Mouse (Mus musculus): ENCODE results near the gene Olfr735. TPM values are rescaled to one million over a fixed set of nuclear protein-coding genes. Genes with fewer than 3 reads are reported as not detected.

Gene Olfr735
- polyA plus RNA-seq (2012; rRNA removed): not detected in 2 replicates

- 81% methylated on average over 2 of the region's 2 CpGs for WGBS
- DNase-seq (ENCODE audit: low read depth, low spot score): no peak
Observed at GRCm38 (mm10) chr14:50348796-50349195, at the start of gene Olfr735. TSS of gene Olfr735 (minus strand) at chr14:50348872.

GRCm38 (mm10) chr14:50380863-50381262, 32.2 kb upstream of the Olfr735 start, which contains the start of gene Olfr736:
TSS of gene Olfr736 (plus strand) at chr14:50381163.
- 60% methylated on average over 2 of the region's 2 CpGs for WGBS
- no peak for DNase-seq (ENCODE audit: low read depth, low spot score)

GRCm38 (mm10) chr14:50363561-50363960, 14.9 kb upstream of the Olfr735 start:
- DNase-seq (ENCODE audit: low read depth, low spot score): no peak
- WGBS: 80% methylated on average over 2 of the region's 2 CpGs

GRCm38 (mm10) chr14:50360480-50360879, 11.8 kb upstream of the Olfr735 start:
- WGBS: 71% methylated on average over 3 of the region's 3 CpGs
- DNase-seq (ENCODE audit: low read depth, low spot score): no peak

GRCm38 (mm10) chr14:50357593-50357992, 8.9 kb upstream of the Olfr735 start, which contains the start of gene Tlr11:
TSS of gene Tlr11 (plus strand) at chr14:50357914.
- WGBS: 66% methylated on average over 2 of the region's 2 CpGs
- DNase-seq (ENCODE audit: low read depth, low spot score): no peak

- DNase-seq (ENCODE audit: low read depth, low spot score): no peak
- 61% methylated on average over 2 of the region's 2 CpGs for WGBS
Observed at GRCm38 (mm10) chr14:50356725-50357124, 8.1 kb upstream of the Olfr735 start.

GRCm38 (mm10) chr14:50352438-50352837, 3.8 kb upstream of the Olfr735 start:
- no peak for DNase-seq (ENCODE audit: low read depth, low spot score)
- WGBS: 28% methylated on average over 3 of the region's 3 CpGs

- no peak for DNase-seq (ENCODE audit: low read depth, low spot score)
- 54% methylated on average over 1 of the region's 1 CpGs for WGBS
Observed at GRCm38 (mm10) chr14:50326661-50327060, 22.0 kb downstream of the Olfr735 start, which contains the start of gene Olfr734. TSS of gene Olfr734 (minus strand) at chr14:50326761.

GRCm38 (mm10) chr14:50301422-50301821, 47.2 kb downstream of the Olfr735 start, which contains the start of gene Olfr733:
TSS of gene Olfr733 (minus strand) at chr14:50301522.
- DNase-seq (ENCODE audit: low read depth, low spot score): no peak

Other genes with a start within 250 kb of the Olfr735 start
- gene Olfr727, start 225.7 kb downstream of the Olfr735 start, polyA plus RNA-seq (2012; rRNA removed): not detected in 2 replicates
- not detected in 2 replicates for gene Olfr728, start 206.2 kb downstream of the Olfr735 start, polyA plus RNA-seq (2012; rRNA removed)
- gene Olfr729, start 196.0 kb downstream of the Olfr735 start, polyA plus RNA-seq (2012; rRNA removed): not detected in 2 replicates
- not detected in 2 replicates for gene Olfr730, start 160.7 kb downstream of the Olfr735 start, polyA plus RNA-seq (2012; rRNA removed)
- not detected in 2 replicates for gene Olfr731, start 107.0 kb downstream of the Olfr735 start, polyA plus RNA-seq (2012; rRNA removed)
- not detected in 2 replicates for gene Olfr732, start 64.7 kb downstream of the Olfr735 start, polyA plus RNA-seq (2012; rRNA removed)
- not detected in 2 replicates for gene Olfr733, start 47.4 kb downstream of the Olfr735 start, polyA plus RNA-seq (2012; rRNA removed)
- not detected in 2 replicates for gene Olfr734, start 22.1 kb downstream of the Olfr735 start, polyA plus RNA-seq (2012; rRNA removed)
- 0.51 and 0.56 TPM in 2 replicates for gene Tlr11, start 9.0 kb upstream of the Olfr735 start, polyA plus RNA-seq (2012; rRNA removed)
- gene Olfr736, start 32.3 kb upstream of the Olfr735 start, polyA plus RNA-seq (2012; rRNA removed): not detected in 2 replicates
- not detected in 2 replicates for gene Olfr738, start 58.7 kb upstream of the Olfr735 start, polyA plus RNA-seq (2012; rRNA removed)
- gene Olfr739, start 69.8 kb upstream of the Olfr735 start, polyA plus RNA-seq (2012; rRNA removed): not detected in 2 replicates
- gene Olfr740, start 96.7 kb upstream of the Olfr735 start, polyA plus RNA-seq (2012; rRNA removed): not detected in 2 replicates
- not detected in 2 replicates for gene Olfr741, start 123.9 kb upstream of the Olfr735 start, polyA plus RNA-seq (2012; rRNA removed)
- not detected in 2 replicates for gene Olfr742, start 154.7 kb upstream of the Olfr735 start, polyA plus RNA-seq (2012; rRNA removed)
- gene Olfr743, start 173.0 kb upstream of the Olfr735 start, polyA plus RNA-seq (2012; rRNA removed): not detected in 2 replicates

All from large intestine, adult 2 months (tissue).